Comparison of ENCODE assay signal across 8 mouse cellular contexts in genomic region chr11:76744550-76744949, GRCm38 (mm10). TPM values are rescaled to one million over a fixed set of nuclear protein-coding genes. Genes with fewer than 3 reads are reported as not detected.
DNase-seq lines count a peak whose midpoint lies in the region; ATAC-seq lines count a peak whose summit lies in the region.

No protein-coding gene starts in this region.

- intact Hi-C loops in gastrocnemius, postnatal 14 days (cut with DNase I; ENCODE audit: low total_unique reads): no loop called here
- intact Hi-C loops in left cerebral cortex, postnatal 10 days (cut with DNase I): loop anchor here (5.0 kb wide), 2 partner anchors 67 to 87 kb away; partner anchors contain the start of gene Trarg1

- H3K9me3 ChIP-seq in hindbrain, embryonic 10.5 days: no peaks in the 10 kb centered on the region

- no peak overlapping the region for H3K27ac ChIP-seq in hindbrain, embryonic 10.5 days

- 81% methylated on average over 7 of the region's 7 CpGs for WGBS in hindbrain, embryonic 10.5 days

- no peaks in the 10 kb centered on the region for H3K27me3 ChIP-seq in hindbrain, embryonic 10.5 days (ENCODE audit: insufficient read depth, poor library complexity, severe bottlenecking)

- H3K4me3 ChIP-seq in hindbrain, embryonic 10.5 days: no peak overlapping the region

- peaks cover 83% of the 10 kb centered on the region for H3K36me3 ChIP-seq in hindbrain, embryonic 10.5 days

- no peak for ATAC-seq in monocyte, adult 5-6 weeks (replicated peaks; ENCODE audit: insufficient number of reproducible peaks, low FRiP score, low TSS enrichment, poor library complexity, severe bottlenecking)

- H3K4me1 ChIP-seq in hindbrain, embryonic 10.5 days (replicated peaks): no peaks in the 10 kb centered on the region

- DNase-seq in adrenal gland, adult (ENCODE audit: inconsistent age in 2 of 2, low spot score in 1 of 2): peak; percentile 23 to 68
- no peak for DNase-seq in adrenal gland, postnatal 4 days (ENCODE audit: low spot score in 2 of 2)
- peak; percentile 65 for DNase-seq in right cerebral cortex, adult 18-20 months
- no peak for DNase-seq in right cerebral cortex, postnatal 4 days
- DNase-seq in gastrocnemius, postnatal 14 days: peak; percentile 62
- peak; percentile 34 to 38 for DNase-seq in left cerebral cortex, postnatal 10 days (ENCODE audit: extremely low spot score in 1 of 2, low spot score in 2 of 2)
- DNase-seq in hindbrain, embryonic 10.5 days (ENCODE audit: low spot score): no peak

RNA-seq across cellular contexts. Expression of gene Gosr1, which starts 18.8 kb away (rescaled TPM):
- 10 to 100 TPM; 72.3 to 77.9 TPM for total RNA-seq in adrenal gland, postnatal 4 days (2021)
- total RNA-seq in gastrocnemius, postnatal 14 days (2021): 10 to 100 TPM; 20.1 to 21.8 TPM
- total RNA-seq in left cerebral cortex, postnatal 10 days (2021): 10 to 100 TPM; 45.6 to 46.0 TPM
- 43.3 to 103 TPM (median 80.0 TPM) in 3 replicates for total RNA-seq in monocyte, adult 5-6 weeks (2017)
- 23.6 and 29.8 TPM in 2 replicates for polyA plus RNA-seq in hindbrain, embryonic 10.5 days (2016; fragmentation: Nextera tagmentation; extraction: Ambion mirVana)

Comparison
In these comparisons a context has a peak if more than half of its experiments do, and no peak if none do; other contexts are left out.
1. DNase-seq: peak in adrenal gland, adult (2 of 2), right cerebral cortex, adult 18-20 months (single experiment), gastrocnemius, postnatal 14 days (single experiment) and left cerebral cortex, postnatal 10 days (2 of 2); none in adrenal gland, postnatal 4 days (0 of 2), right cerebral cortex, postnatal 4 days (single experiment) and hindbrain, embryonic 10.5 days (single experiment).